Mouse (Mus musculus): ENCODE results near the gene Sirt6. TPM values are rescaled to one million over a fixed set of nuclear protein-coding genes. Genes with fewer than 3 reads are reported as not detected.
"Not testable (repeated sequence)": the region's sequence is repeated elsewhere in the genome, so short reads cannot be mapped to it uniquely, and the experiment has no call there.

The Sirt6 gene
- 53.3 and 56.6 TPM in 2 replicates for polyA plus RNA-seq (2016; fragmentation: Nextera tagmentation; extraction: Ambion mirVana)

- Histone ChIP-seq H3K4me1 (peaks cover 19% of the 10 kb centered on the region), H3K4me3 (peak within 1 kb of the TSS; percentile 72), H3K36me3 (peaks cover 36% of the 10 kb centered on the region), H3K4me2 (replicated peaks) (peak within 1 kb of the TSS; percentile 76), H3K27me3 (replicated peaks) (no peaks in the 10 kb centered on the region; the same call in 1 of the 2 replicates), H3K27ac (peak within 1 kb of the TSS; percentile 68; the same call in 1 of the 2 replicates), H3K9ac (peak within 1 kb of the TSS; percentile 77), H3K9me3 (no peaks in the 10 kb centered on the region)
- WGBS, result 5% methylated on average over 40 of the region's 40 CpGs
- peak; percentile 92 for ATAC-seq (ENCODE audit: low FRiP score, low read depth)
Measured at GRCm38 (mm10) chr10:81626994-81627835, at the start of gene Sirt6. Gene Sirt6, minus strand, starts transcription at chr10:81627797.

- Histone ChIP-seq H3K4me2 (replicated peaks) (no peak overlapping the region), H3K27ac (no peak overlapping the region), H3K9me3 (peaks cover 70% of the 10 kb centered on the region), H3K9ac (no peak overlapping the region), H3K4me3 (no peak overlapping the region), H3K4me1 (no peaks in the 10 kb centered on the region), H3K27me3 (replicated peaks) (no peaks in the 10 kb centered on the region), H3K36me3 (peaks cover 59% of the 10 kb centered on the region)
- 93% methylated on average over 2 of the region's 2 CpGs for WGBS
- no peak for ATAC-seq (ENCODE audit: low FRiP score, low read depth)
Measured at GRCm38 (mm10) chr10:81656174-81656573, 28.6 kb upstream of the Sirt6 start.

DNA sequence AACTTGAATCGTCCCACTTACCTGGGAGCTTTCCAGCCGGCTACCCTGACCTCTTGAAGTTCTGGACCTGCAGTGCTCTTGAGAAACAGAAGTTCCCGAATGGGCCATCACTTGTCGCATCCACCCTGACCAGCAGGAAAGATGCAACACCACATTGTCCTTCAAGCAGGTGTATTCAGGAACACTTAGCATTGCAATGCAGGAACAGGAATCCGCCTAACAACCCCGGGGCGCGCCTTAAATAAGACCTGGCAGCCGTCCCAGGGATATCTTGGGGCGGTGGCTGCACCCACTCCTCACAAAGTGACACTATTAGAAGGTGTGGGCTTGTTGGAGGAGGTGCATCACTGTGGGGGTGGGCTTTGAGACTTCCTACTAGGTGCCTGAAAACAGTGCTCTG is 27.6 kb upstream of the Sirt6 start:
- Histone ChIP-seq H3K4me2 (replicated peaks) (no peak overlapping the region), H3K9ac (no peak overlapping the region), H3K27me3 (replicated peaks) (no peaks in the 10 kb centered on the region), H3K36me3 (peaks cover 62% of the 10 kb centered on the region), H3K4me3 (no peak overlapping the region), H3K27ac (no peak overlapping the region), H3K4me1 (no peaks in the 10 kb centered on the region), H3K9me3 (peaks cover 74% of the 10 kb centered on the region)
- ATAC-seq (ENCODE audit: low FRiP score, low read depth), result no peak
- whole genome bisulfite sequencing, result 97% methylated on average over 10 of the region's 10 CpGs

GRCm38 (mm10) chr10:81648803-81649775 is 21.5 kb upstream of the Sirt6 start, which contains the start of gene Gm10778:
Gene Gm10778, plus strand, starts transcription at chr10:81649059.
- H3K9me3 ChIP-seq, result peaks cover 26% of the 10 kb centered on the region
- 4% methylated on average over 34 of the region's 52 CpGs for WGBS
- H3K9ac ChIP-seq, result peak within 1 kb of the TSS; percentile 59; the same call in 1 of the 2 replicates
- H3K27me3 ChIP-seq (replicated peaks); H3K4me1 ChIP-seq; H3K27ac ChIP-seq: not testable (repeated sequence)
- H3K4me2 ChIP-seq (replicated peaks), result peak within 1 kb of the TSS; percentile 64
- H3K4me3 ChIP-seq, result peak within 1 kb of the TSS; percentile 55
- H3K36me3 ChIP-seq, result peaks cover 22% of the 10 kb centered on the region
- ATAC-seq (ENCODE audit: low FRiP score, low read depth), result peak; percentile 96

GRCm38 (mm10) chr10:81646015-81646555 is 18.5 kb upstream of the Sirt6 start:
- Histone ChIP-seq H3K27me3 (replicated peaks) (no peaks in the 10 kb centered on the region), H3K9me3 (peaks cover 5% of the 10 kb centered on the region; the same call in 1 of the 2 replicates), H3K27ac (no peak overlapping the region), H3K4me2 (replicated peaks) (no peak overlapping the region), H3K9ac (no peak overlapping the region), H3K4me3 (no peak overlapping the region), H3K4me1 (peaks cover 20% of the 10 kb centered on the region), H3K36me3 (0 out of 2 replicates have a peak, but pooled peaks cover 3% of the 10 kb centered on the region)
- no peak for ATAC-seq (ENCODE audit: low FRiP score, low read depth)
- WGBS, result 80% methylated on average over 7 of the region's 7 CpGs

DNA sequence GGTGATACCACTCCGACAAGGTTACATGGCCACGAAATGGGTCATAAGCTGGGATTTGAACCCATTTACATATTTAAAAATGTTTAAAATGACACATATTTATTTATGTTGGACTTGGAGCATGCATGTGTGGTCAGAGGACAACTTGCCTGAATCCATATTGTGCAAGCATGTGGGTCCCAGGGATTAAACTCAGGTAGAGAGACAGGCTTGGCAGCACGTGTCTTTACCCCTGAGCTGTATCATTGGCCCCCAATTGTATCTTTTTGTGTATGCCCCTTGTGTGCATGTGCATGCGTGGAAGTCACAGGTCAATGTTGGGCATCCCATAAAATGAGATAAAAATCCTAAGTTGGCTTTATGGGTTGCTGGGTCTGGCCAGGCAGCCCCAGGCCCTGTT is 17.8 kb upstream of the Sirt6 start:
- no peak for ATAC-seq (ENCODE audit: low FRiP score, low read depth)
- Histone ChIP-seq H3K27me3 (replicated peaks) (no peaks in the 10 kb centered on the region), H3K4me3 (no peak overlapping the region), H3K9me3 (no peaks in the 10 kb centered on the region), H3K9ac (no peak overlapping the region), H3K4me1 (peaks cover 20% of the 10 kb centered on the region), H3K4me2 (replicated peaks) (no peak overlapping the region), H3K36me3 (no peaks in the 10 kb centered on the region), H3K27ac (no peak overlapping the region)
- WGBS, result 92% methylated on average over 4 of the region's 4 CpGs

- WGBS, result 88% methylated on average over 18 of the region's 18 CpGs
- Histone ChIP-seq H3K36me3 (no peaks in the 10 kb centered on the region), H3K27me3 (replicated peaks) (no peaks in the 10 kb centered on the region), H3K9me3 (no peaks in the 10 kb centered on the region), H3K4me2 (replicated peaks) (0 out of 2 replicates have a peak overlapping the region, but pooled peaks have one; percentile 91), H3K27ac (no peak overlapping the region), H3K4me3 (no peak overlapping the region), H3K4me1 (peaks cover 20% of the 10 kb centered on the region), H3K9ac (no peak overlapping the region)
- no peak for ATAC-seq (ENCODE audit: low FRiP score, low read depth)
Measured at GRCm38 (mm10) chr10:81644716-81645115, 17.1 kb upstream of the Sirt6 start.

DNA sequence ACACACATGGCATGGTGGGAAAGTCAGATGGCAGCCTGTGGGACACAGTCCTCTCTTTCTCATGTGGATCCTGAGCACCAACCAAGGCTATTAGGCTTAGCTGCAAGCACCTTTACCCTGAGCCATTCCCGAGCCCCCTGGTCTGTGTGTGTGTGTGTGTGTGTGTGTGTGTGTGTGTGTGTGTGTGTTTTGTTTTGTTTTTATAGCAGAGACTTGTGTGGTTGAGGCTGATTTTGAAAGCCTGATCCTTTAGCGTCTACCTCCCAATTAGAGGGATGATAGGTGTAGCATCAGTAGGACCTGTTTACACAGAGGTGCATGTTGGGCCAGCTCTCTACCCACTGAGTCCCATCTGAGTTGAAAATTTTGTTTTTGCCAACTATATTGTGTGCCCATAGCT is 16.6 kb upstream of the Sirt6 start:
- ATAC-seq (ENCODE audit: low FRiP score, low read depth), result peak; percentile 12
- 0 out of 2 replicates have a peak overlapping the region, but pooled peaks have one; percentile 90 for H3K27ac ChIP-seq
- WGBS, result 58% methylated on average over 2 of the region's 2 CpGs

DNA sequence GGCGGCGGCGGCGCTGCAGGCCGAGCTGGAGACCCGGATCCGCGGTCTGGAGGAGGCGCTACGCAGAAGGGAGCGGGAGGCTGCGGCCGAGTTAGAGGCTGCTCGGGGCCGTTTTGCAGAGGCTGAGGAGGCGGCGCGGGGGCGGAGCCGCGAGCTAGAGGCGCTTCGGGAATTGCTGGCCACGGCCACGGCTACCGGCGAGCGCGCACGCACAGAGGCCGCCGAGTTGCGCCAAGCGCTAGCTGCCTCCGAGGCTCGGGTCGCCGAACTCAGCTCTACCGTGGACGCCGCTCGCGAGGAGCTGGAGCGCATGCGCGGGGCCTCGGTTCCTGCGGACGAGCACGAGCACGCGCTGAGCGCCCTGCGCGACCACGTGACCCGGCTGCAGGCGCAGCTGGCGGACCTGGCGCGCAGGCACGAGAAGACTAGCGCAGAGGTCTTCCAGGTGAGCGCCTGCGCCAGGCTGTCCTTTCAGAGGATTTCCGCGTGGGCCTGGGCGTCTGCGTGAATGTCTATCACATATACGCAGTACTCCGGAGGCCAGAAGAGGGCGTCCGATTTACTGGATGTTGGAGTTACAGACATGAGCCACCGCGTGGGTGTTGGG is 16.0 kb upstream of the Sirt6 start:
- H3K4me3 ChIP-seq, result peak overlapping the region; percentile 62
- H3K27me3 ChIP-seq (replicated peaks), result no peaks in the 10 kb centered on the region
- H3K27ac ChIP-seq, result peak overlapping the region; percentile 90
- H3K9ac ChIP-seq, result peak overlapping the region; percentile 93
- peaks cover 20% of the 10 kb centered on the region for H3K4me1 ChIP-seq
- H3K9me3 ChIP-seq, result no peaks in the 10 kb centered on the region
- no peaks in the 10 kb centered on the region for H3K36me3 ChIP-seq
- peak; percentile 85 for ATAC-seq (ENCODE audit: low FRiP score, low read depth)
- peak overlapping the region; percentile 91 for H3K4me2 ChIP-seq (replicated peaks)
- WGBS, result under 1% methylated on average over 75 of the region's 75 CpGs

More for the DNA sequence above, 16.6 kb upstream of the Sirt6 start:
- H3K4me2 ChIP-seq (replicated peaks), result peak overlapping the region; percentile 91
- no peaks in the 10 kb centered on the region for H3K36me3 ChIP-seq
- H3K4me3 ChIP-seq, result peak overlapping the region; percentile 62; the same call in 1 of the 2 replicates
- peaks cover 20% of the 10 kb centered on the region for H3K4me1 ChIP-seq
- H3K9me3 ChIP-seq, result no peaks in the 10 kb centered on the region
- H3K9ac ChIP-seq, result no peak overlapping the region
- no peaks in the 10 kb centered on the region for H3K27me3 ChIP-seq (replicated peaks)

- peak overlapping the region; percentile 93 for H3K9ac ChIP-seq
- WGBS, result 21% methylated on average over 24 of the region's 24 CpGs
- no peaks in the 10 kb centered on the region for H3K36me3 ChIP-seq
- no peaks in the 10 kb centered on the region for H3K9me3 ChIP-seq
- H3K4me2 ChIP-seq (replicated peaks), result peak overlapping the region; percentile 91
- no peaks in the 10 kb centered on the region for H3K27me3 ChIP-seq (replicated peaks)
- H3K27ac ChIP-seq, result peak overlapping the region; percentile 90
- peak overlapping the region; percentile 62 for H3K4me3 ChIP-seq
- peak; percentile 61 for ATAC-seq (ENCODE audit: low FRiP score, low read depth)
- H3K4me1 ChIP-seq, result peaks cover 20% of the 10 kb centered on the region
Measured at GRCm38 (mm10) chr10:81642648-81643448, 15.3 kb upstream of the Sirt6 start.
